Mouse (Mus musculus) MEL (cell line): ENCODE results near the gene Cacng2. TPM values are rescaled to one million over a fixed set of nuclear protein-coding genes. Genes with fewer than 3 reads are reported as not detected.

Source experiments
- DNase-seq: peaks from one replicate; pipeline ENCODE4 v3.0.0; 2011; ENCODE audit warnings: low read depth, low spot score
- H3K27ac ChIP-seq: 2 replicates; pipeline ENCODE4 v1.5.1; 2012; ENCODE audit warnings: low read depth, mild to moderate bottlenecking, control low read depth, low read length, moderate library complexity; ENCODE audit not compliant: control insufficient read depth
- H3K27me3 ChIP-seq, 2 experiments: fragments of 150-350 bp in 1 of 2; sonication (generic) in 1 of 2; 2 replicates each; pipeline ENCODE4 v1.6.1; 2012; ENCODE audit warnings: low read length in 2 of 2, mild to moderate bottlenecking in 2 of 2, improper control_type of control experiment in 1 of 2, moderate library complexity in 1 of 2; ENCODE audit not compliant: insufficient read depth in 2 of 2, control insufficient read depth in 1 of 2
- H3K36me3 ChIP-seq, 2 experiments: 2 replicates each; pipeline ENCODE4 v1.6.1; 2012 to 2014; ENCODE audit warnings: low read length in 2 of 2, improper control_type of control experiment in 1 of 2, inconsistent platforms in 1 of 2, mild to moderate bottlenecking in 1 of 2; ENCODE audit not compliant: insufficient read depth in 2 of 2, control insufficient read depth in 1 of 2
- H3K4me1 ChIP-seq, 2 experiments: fragments of 150-350 bp in 1 of 2; sonication (generic) in 1 of 2; 2 replicates each; pipeline ENCODE4 v1.6.1; 2012; ENCODE audit warnings: low read length in 2 of 2, improper control_type of control experiment in 1 of 2, mild to moderate bottlenecking in 1 of 2; ENCODE audit not compliant: insufficient read depth in 2 of 2, control insufficient read depth in 1 of 2
- H3K4me3 ChIP-seq, 2 experiments: fragments of 150-350 bp in 1 of 2; sonication (generic) in 1 of 2; 2 replicates each; pipeline ENCODE4 v1.5.1; 2012; ENCODE audit warnings: low read depth in 2 of 2, low read length in 2 of 2, mild to moderate bottlenecking in 2 of 2, moderate library complexity in 2 of 2, control low read depth in 1 of 2, improper control_type of control experiment in 1 of 2; ENCODE audit not compliant: control insufficient read depth in 1 of 2, insufficient read depth in 1 of 2
- H3K79me2 ChIP-seq: 2 replicates; pipeline ENCODE4 v1.6.1; 2012; ENCODE audit warnings: mild to moderate bottlenecking, low read length, moderate library complexity; ENCODE audit not compliant: control insufficient read depth, poor library complexity, insufficient read depth
- H3K9ac ChIP-seq: 2 replicates; pipeline ENCODE4 v1.6.1; 2012; ENCODE audit warnings: low read depth, mild to moderate bottlenecking, control low read depth, low read length, moderate library complexity; ENCODE audit not compliant: control insufficient read depth, poor library complexity, severe bottlenecking
- H3K9me3 ChIP-seq: fragments of 150-350 bp; sonication (generic); replicated peaks from 2 replicates; pipeline ENCODE4 v1.6.1; 2012; ENCODE audit warnings: mild to moderate bottlenecking, low read length, improper control_type of control experiment, moderate library complexity; ENCODE audit not compliant: insufficient read depth
- CHD2 ChIP-seq: IDR thresholded peaks from 2 replicates; pipeline ENCODE4 v1.6.1; 2011; ENCODE audit warnings: low read length, improper control_type of control experiment
- CTCF ChIP-seq, 3 experiments: IDR thresholded peaks in 2 of 3; conservative IDR thresholded peaks in 1 of 3; 2 replicates each; pipeline ENCODE4 v1.5.1; 2011 to 2012; ENCODE audit warnings: low read length in 3 of 3, low read depth in 2 of 3, mild to moderate bottlenecking in 2 of 3, improper control_type of control experiment in 1 of 3, inconsistent platforms in 1 of 3, mixed read lengths in 1 of 3, moderate library complexity in 1 of 3; ENCODE audit not compliant: control insufficient read depth in 1 of 3, insufficient read depth in 1 of 3, poor library complexity in 1 of 3, severe bottlenecking in 1 of 3
- E2F4 ChIP-seq: IDR thresholded peaks from 2 replicates; pipeline ENCODE4 v1.6.1; 2011; ENCODE audit warnings: low read depth, low read length, improper control_type of control experiment, borderline replicate concordance
- ELF1 ChIP-seq: IDR thresholded peaks from 2 replicates; pipeline ENCODE4 v1.6.1; 2014; ENCODE audit warnings: low read depth, mild to moderate bottlenecking, inconsistent platforms, low read length, improper control_type of control experiment, moderate library complexity
- GABPA ChIP-seq: IDR thresholded peaks from 2 replicates; pipeline ENCODE4 v1.6.1; 2012; ENCODE audit warnings: low read depth, mild to moderate bottlenecking, inconsistent platforms, low read length, improper control_type of control experiment, moderate library complexity
- GATA1 ChIP-seq: IDR thresholded peaks from 2 replicates; pipeline ENCODE4 v1.6.1; 2011; ENCODE audit warnings: low read depth, low read length, improper control_type of control experiment
- MAFK ChIP-seq: IDR thresholded peaks from 2 replicates; pipeline ENCODE4 v1.6.1; 2011; ENCODE audit warnings: low read depth, mild to moderate bottlenecking, low read length, improper control_type of control experiment, borderline replicate concordance
- MAZ ChIP-seq: IDR thresholded peaks from 2 replicates; pipeline ENCODE4 v1.6.1; 2012; ENCODE audit warnings: low read depth, mild to moderate bottlenecking, inconsistent platforms, low read length, improper control_type of control experiment
- MXI1 ChIP-seq: IDR thresholded peaks from 2 replicates; pipeline ENCODE4 v1.6.1; 2011; ENCODE audit warnings: mild to moderate bottlenecking, low read depth, low read length, improper control_type of control experiment
- MYB ChIP-seq: IDR thresholded peaks from 2 replicates; pipeline ENCODE4 v1.6.1; 2011; ENCODE audit warnings: mild to moderate bottlenecking, low read depth, low read length, improper control_type of control experiment
- POLR2A ChIP-seq, 2 experiments: IDR thresholded peaks; 2 replicates each; pipeline ENCODE4 v1.6.1; 2011 to 2012; ENCODE audit warnings: low read length in 2 of 2, mild to moderate bottlenecking in 2 of 2, control low read depth in 1 of 2, improper control_type of control experiment in 1 of 2, low read depth in 1 of 2, moderate library complexity in 1 of 2; ENCODE audit not compliant: control insufficient read depth in 1 of 2, insufficient read depth in 1 of 2, poor library complexity in 1 of 2
- POLR2AphosphoS2 ChIP-seq: IDR thresholded peaks from 2 replicates; pipeline ENCODE4 v1.6.1; 2011; ENCODE audit warnings: low read length, improper control_type of control experiment
- RAD21 ChIP-seq: IDR thresholded peaks from 2 replicates; pipeline ENCODE4 v1.6.1; 2011; ENCODE audit warnings: mild to moderate bottlenecking, low read depth, low read length, improper control_type of control experiment
- RCOR1 ChIP-seq: IDR thresholded peaks from 2 replicates; pipeline ENCODE4 v1.6.1; 2012; ENCODE audit warnings: low read depth, mild to moderate bottlenecking, inconsistent platforms, low read length, improper control_type of control experiment
- SMC3 ChIP-seq: IDR thresholded peaks from 2 replicates; pipeline ENCODE4 v1.6.1; 2011; ENCODE audit warnings: low read depth, low read length, improper control_type of control experiment
- TAL1 ChIP-seq: IDR thresholded peaks from 2 replicates; pipeline ENCODE4 v1.6.1; 2012; ENCODE audit warnings: mild to moderate bottlenecking, inconsistent platforms, low read length, moderate library complexity, mixed read lengths
- TBP ChIP-seq: IDR thresholded peaks from 2 replicates; pipeline ENCODE4 v1.8.0; 2011; ENCODE audit warnings: low read depth, low read length, improper control_type of control experiment
- TCF12 ChIP-seq: IDR thresholded peaks from 2 replicates; pipeline ENCODE4 v1.6.1; 2014; ENCODE audit warnings: low read depth, mild to moderate bottlenecking, inconsistent platforms, low read length, improper control_type of control experiment, moderate library complexity
- UBTF ChIP-seq: IDR thresholded peaks from 2 replicates; pipeline ENCODE4 v1.6.1; 2012; ENCODE audit warnings: low read depth, mild to moderate bottlenecking, inconsistent platforms, low read length, improper control_type of control experiment, moderate library complexity, borderline replicate concordance; ENCODE audit not compliant: insufficient read depth
- USF2 ChIP-seq, 2 experiments: IDR thresholded peaks; 2 replicates each; pipeline ENCODE4 v1.6.1; 2011 to 2012; ENCODE audit warnings: improper control_type of control experiment in 2 of 2, low read length in 2 of 2, borderline replicate concordance in 1 of 2, inconsistent platforms in 1 of 2, low read depth in 1 of 2, mild to moderate bottlenecking in 1 of 2; ENCODE audit not compliant: insufficient read depth in 1 of 2
- ZC3H11A ChIP-seq: IDR thresholded peaks from 2 replicates; pipeline ENCODE4 v1.6.1; 2012; ENCODE audit warnings: low read depth, mild to moderate bottlenecking, inconsistent platforms, low read length, improper control_type of control experiment
- ZMIZ1 ChIP-seq: IDR thresholded peaks from 2 replicates; pipeline ENCODE4 v1.6.1; 2012; ENCODE audit warnings: low read depth, mild to moderate bottlenecking, inconsistent platforms, low read length, improper control_type of control experiment, moderate library complexity
- ZNF384 ChIP-seq: IDR thresholded peaks from 2 replicates; pipeline ENCODE4 v1.6.1; 2012; ENCODE audit warnings: low read depth, mild to moderate bottlenecking, inconsistent platforms, low read length, improper control_type of control experiment
- polyA plus RNA-seq, 2 experiments: library from polyadenylated mRNA; stranded (reverse) in 1 of 2; unstranded in 1 of 2; fragments of >175 nt in 1 of 2; fragments of >200 nt in 1 of 2; gene quantifications; 2 replicates each; pipeline versions ENCODE4 v1.2.1 to v1.2.4; 2012; ENCODE audit warnings: low replicate concordance in 2 of 2, low read depth in 1 of 2; ENCODE audit not compliant: insufficient read length in 2 of 2, insufficient read depth in 1 of 2, missing spikeins in 1 of 2
- total RNA-seq: library from RNA; depleted of rRNA; stranded (reverse); fragments of 300-350 nt; gene quantifications from 2 replicates; pipeline ENCODE4 v1.2.3, GENCODE M21; 2012

The Cacng2 gene
- total and polyA plus RNA-seq, 3 experiments, result not detected

- Histone ChIP-seq H3K79me2 (peaks cover 2% of the 10 kb centered on the region), H3K4me3 (no peak overlapping the region), H3K27ac (no peak overlapping the region), H3K9ac (no peak overlapping the region), H3K27me3 (no peaks in the 10 kb centered on the region), H3K9me3 (no peaks in the 10 kb centered on the region), H3K36me3 (peaks cover 13 to 25% of the 10 kb centered on the region in 2 experiments), H3K4me1 (peaks cover 4 to 16% of the 10 kb centered on the region in 2 experiments; a peak in 3 of 4 replicates)
- TF ChIP-seq POLR2AphosphoS2 (peak; percentile 58; the same call in 1 of the 2 replicates), POLR2A (IDR thresholded peaks at IDR 0.05; ENCODE audit: control insufficient read depth in 1 of 2, insufficient read depth in 1 of 2, low read depth in 1 of 2, low read length in 2 of 2, poor library complexity in 1 of 2) (0 out of 4 replicates have a peak, but pooled peaks of 1 of the 2 experiments have one; percentile 7), TCF12 (no peak)
- no peak for DNase-seq
Observed at GRCm38 (mm10) chr15:77960693-77961092, 159.1 kb downstream of the Cacng2 start.

- Histone ChIP-seq H3K27me3 (no peaks in the 10 kb centered on the region), H3K79me2 (no peaks in the 10 kb centered on the region; the same call in none of the 2 replicates), H3K27ac (no peak overlapping the region), H3K9me3 (no peaks in the 10 kb centered on the region), H3K9ac (no peak overlapping the region), H3K36me3 (peaks cover 6 to 8% of the 10 kb centered on the region in 2 experiments), H3K4me3 (no peak overlapping the region)
- peak; percentile 60 for DNase-seq
- TF ChIP-seq ELF1 (no peak), MXI1 (no peak), TAL1 (no peak), ZNF384 (no peak), SMC3 (0 out of 2 replicates have a peak, but pooled peaks have one; percentile 8), CTCF (IDR thresholded peaks at IDR 0.05 in 2 of 3, conservative IDR thresholded peaks at IDR 0.05 in 1 of 3; ENCODE audit: control insufficient read depth in 1 of 3, insufficient read depth in 1 of 3, low read depth in 2 of 3, low read length in 3 of 3, poor library complexity in 1 of 3, severe bottlenecking in 1 of 3) (no peak), MAZ (no peak), ZMIZ1 (peak; percentile 49; the same call in 1 of the 2 replicates), GATA1 (no peak), POLR2A (IDR thresholded peaks at IDR 0.05; ENCODE audit: control insufficient read depth in 1 of 2, insufficient read depth in 1 of 2, low read depth in 1 of 2, low read length in 2 of 2, poor library complexity in 1 of 2) (peak in 1 of 2 experiments; percentile 64; a peak in 2 of 4 replicates), USF2 (IDR thresholded peaks at IDR 0.05; ENCODE audit: borderline replicate concordance in 1 of 2, insufficient read depth in 1 of 2, low read depth in 1 of 2, low read length in 2 of 2) (no peak), POLR2AphosphoS2 (peak; percentile 90), CHD2 (no peak), TBP (no peak), MAFK (no peak), E2F4 (no peak), GABPA (no peak), TCF12 (no peak), ZC3H11A (no peak), UBTF (no peak), MYB (no peak), RAD21 (no peak), RCOR1 (peak; percentile 36; the same call in 1 of the 2 replicates)
- TF ChIP-seq, all 39 proteins: peak for 5
- H3K4me1 ChIP-seq, result peaks cover 4 to 16% of the 10 kb centered on the region in 2 experiments; a peak in 3 of 4 replicates
Observed at GRCm38 (mm10) chr15:77958071-77958470, 161.8 kb downstream of the Cacng2 start.
